Mouse (Mus musculus) hindbrain, embryonic 11.5 days (tissue): Measurements from ENCODE around the gene Fam117a. TPM values are rescaled to one million over a fixed set of nuclear protein-coding genes. Genes with fewer than 3 reads are reported as not detected.

Source experiments
- ATAC-seq: fragments of 200-750 bp; cut with Nextera tagmentation; 2 replicates; pipeline ENCODE4 v1.8.0; 2017; ENCODE audit warnings: mild to moderate bottlenecking, moderate TSS enrichment, moderate library complexity; ENCODE audit not compliant: low FRiP score
- DNase-seq: peaks from one replicate; pipeline ENCODE4 v3.0.0-alpha.2; 2015; ENCODE audit warnings: low spot score
- H3K27ac ChIP-seq: fragments of 300-500 bp; sonication (generic); 2 replicates; pipeline ENCODE4 v1.5.1; 2014; ENCODE audit warnings: mild to moderate bottlenecking, low read depth, low read length
- H3K27me3 ChIP-seq: fragments of 300-500 bp; sonication (generic); 2 replicates; pipeline ENCODE4 v1.6.1; 2014; ENCODE audit warnings: mild to moderate bottlenecking, low read length, moderate library complexity, mixed read lengths; ENCODE audit not compliant: control insufficient read depth, insufficient read depth
- H3K36me3 ChIP-seq: fragments of 300-500 bp; sonication (generic); 2 replicates; pipeline ENCODE4 v1.6.1; 2014; ENCODE audit warnings: mild to moderate bottlenecking, low read length, moderate library complexity, mixed read lengths; ENCODE audit not compliant: control insufficient read depth, insufficient read depth
- H3K4me1 ChIP-seq: fragments of 300-500 bp; sonication (generic); replicated peaks from 2 replicates; pipeline ENCODE4 v1.6.1; 2014; ENCODE audit warnings: low read length, mixed read lengths; ENCODE audit not compliant: control insufficient read depth, insufficient read depth
- H3K4me2 ChIP-seq: fragments of 300-500 bp; sonication (generic); replicated peaks from 2 replicates; pipeline ENCODE4 v1.6.1; 2014; ENCODE audit warnings: mild to moderate bottlenecking, low read depth, low read length
- H3K4me3 ChIP-seq: fragments of 300-500 bp; sonication (generic); 2 replicates; pipeline ENCODE4 v1.5.1; 2014; ENCODE audit warnings: low read depth, low read length
- H3K9ac ChIP-seq: fragments of 300-500 bp; sonication (generic); 2 replicates; pipeline ENCODE4 v1.6.1; 2014; ENCODE audit warnings: low read depth, low read length
- H3K9me3 ChIP-seq: fragments of 300-500 bp; sonication (generic); 2 replicates; pipeline ENCODE4 v1.6.1; 2016; ENCODE audit warnings: low read length; ENCODE audit not compliant: control insufficient read depth
- WGBS: fragments of 180-500 bp; shearing (Covaris S2); extraction: QIAGEN DNeasy Blood & Tissue Kit; methylation state at CpG from one replicate; pipeline ENCODE4 v1.1.7; 2014; 5-methylcytosine and 5-hydroxymethylcytosine counted together
- polyA plus RNA-seq: library from polyadenylated mRNA; unstranded; fragments of >200 nt; fragmentation: Nextera tagmentation; extraction: Ambion mirVana; gene quantifications from 2 replicates; pipeline ENCODE4 v1.2.1, GENCODE M21; 2014

Fam117a gene
- polyA plus RNA-seq, 1 experiment from 2014 or later = 11.1 TPM

- Histone ChIP-seq H3K4me2 (no peak overlapping the region), H3K36me3 (no peaks in the 10 kb centered on the region), H3K27ac (no peak overlapping the region), H3K4me1 (no peaks in the 10 kb centered on the region), H3K4me3 (no peak overlapping the region), H3K27me3 (no peaks in the 10 kb centered on the region), H3K9me3 (no peaks in the 10 kb centered on the region), H3K9ac (no peak overlapping the region)
- DNase-seq (no peak), ATAC-seq (no peak)
- WGBS = 80% methylated on average over 9 of the region's 9 CpGs
Measured at GRCm38 (mm10) chr11:95378926-95379325, 42.1 kb downstream of the Fam117a start.

DNA sequence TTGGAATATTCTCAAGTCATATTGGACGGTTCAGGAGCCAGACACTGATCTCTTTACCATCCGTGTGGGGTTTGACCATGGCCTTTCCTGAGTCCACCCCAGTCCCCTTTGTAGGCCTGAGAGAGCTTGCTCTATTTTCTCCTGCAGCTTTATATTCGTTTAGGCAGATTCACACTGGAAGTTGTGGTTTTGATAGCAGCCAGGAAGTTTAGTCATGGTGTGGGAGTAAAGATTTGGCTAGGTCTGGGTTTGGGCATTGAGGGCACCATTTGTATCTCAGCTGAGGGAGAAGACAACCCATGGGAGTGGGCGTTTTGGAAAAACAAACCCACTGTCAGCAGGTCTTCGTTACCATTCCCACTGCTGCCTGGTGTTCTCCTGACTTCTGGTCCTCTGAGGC lies 42.7 kb downstream of the Fam117a start:
- Histone ChIP-seq H3K9me3 (no peaks in the 10 kb centered on the region), H3K27ac (no peak overlapping the region), H3K9ac (no peak overlapping the region), H3K36me3 (no peaks in the 10 kb centered on the region), H3K27me3 (no peaks in the 10 kb centered on the region), H3K4me3 (no peak overlapping the region), H3K4me1 (no peaks in the 10 kb centered on the region), H3K4me2 (no peak overlapping the region)
- ATAC-seq = no peak
- WGBS = 81% methylated on average over 5 of the region's 5 CpGs
- DNase-seq = no peak

DNA sequence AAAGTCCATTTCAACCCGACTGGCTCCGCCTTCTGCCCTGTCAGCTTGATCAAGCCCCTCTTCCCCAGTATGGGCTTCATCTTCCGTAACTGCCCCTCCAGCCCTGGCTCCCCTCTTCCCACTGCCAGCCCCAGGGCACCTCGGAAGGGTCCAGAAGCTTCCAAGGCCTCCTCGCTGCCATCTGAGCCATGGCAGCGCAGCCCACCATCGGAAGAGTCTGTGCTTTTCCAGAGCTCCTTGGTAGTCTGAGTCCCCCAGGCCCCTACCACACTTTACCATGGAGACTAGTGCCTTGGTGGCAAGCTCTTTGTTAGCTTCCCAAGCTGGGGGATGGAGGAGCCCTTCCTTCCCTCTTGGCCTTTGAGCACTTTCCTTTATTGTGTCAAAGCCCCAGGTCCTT lies 43.9 kb downstream of the Fam117a start:
- 93% methylated on average over 7 of the region's 7 CpGs for WGBS
- no peak for ATAC-seq
- no peak for DNase-seq
- Histone ChIP-seq H3K27me3 (no peaks in the 10 kb centered on the region), H3K4me2 (no peak overlapping the region), H3K9me3 (no peaks in the 10 kb centered on the region), H3K27ac (no peak overlapping the region), H3K4me1 (no peaks in the 10 kb centered on the region), H3K4me3 (no peak overlapping the region), H3K36me3 (no peaks in the 10 kb centered on the region), H3K9ac (no peak overlapping the region)

DNA sequence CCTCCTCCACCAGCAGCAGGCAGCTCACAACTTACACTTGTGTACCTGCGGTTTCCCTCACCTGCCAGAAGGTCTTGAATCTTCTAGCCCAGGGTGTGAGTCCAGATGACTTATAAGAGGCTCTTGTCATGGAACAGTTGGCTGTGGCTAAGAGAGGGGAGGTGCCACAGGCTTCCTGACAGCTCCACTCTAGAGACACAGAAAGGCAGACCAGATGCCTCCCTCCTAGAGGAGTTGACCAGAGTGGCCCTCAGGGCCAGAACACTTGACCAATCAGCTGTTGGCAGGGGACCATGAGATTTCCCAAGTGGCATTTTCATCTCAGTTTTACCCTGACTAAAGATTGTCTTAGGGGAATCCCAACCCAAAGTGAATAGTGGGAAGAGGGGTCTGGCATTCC lies 44.3 kb downstream of the Fam117a start:
- DNase-seq (no peak), ATAC-seq (no peak)
- H3K36me3 ChIP-seq = no peaks in the 10 kb centered on the region
- H3K9me3 ChIP-seq = no peaks in the 10 kb centered on the region
- WGBS = 86% methylated on average over 1 of the region's 1 CpGs
- no peak overlapping the region for H3K4me3 ChIP-seq
- no peaks in the 10 kb centered on the region for H3K27me3 ChIP-seq
- H3K4me2 ChIP-seq = no peak overlapping the region
- no peaks in the 10 kb centered on the region for H3K4me1 ChIP-seq
- H3K9ac ChIP-seq = no peak overlapping the region
- H3K27ac ChIP-seq = no peak overlapping the region

- Histone ChIP-seq H3K27ac (no peak overlapping the region), H3K9me3 (no peaks in the 10 kb centered on the region), H3K4me2 (no peak overlapping the region), H3K4me1 (no peaks in the 10 kb centered on the region), H3K9ac (no peak overlapping the region), H3K27me3 (no peaks in the 10 kb centered on the region), H3K36me3 (peaks cover 6% of the 10 kb centered on the region; the same call in 1 of the 2 replicates), H3K4me3 (no peak overlapping the region)
- no peak for ATAC-seq
- WGBS = 86% methylated on average over 5 of the region's 5 CpGs
- DNase-seq = no peak
Measured at GRCm38 (mm10) chr11:95383331-95383986, 46.6 kb downstream of the Fam117a start.

- no peak overlapping the region for H3K4me2 ChIP-seq
- no peaks in the 10 kb centered on the region for H3K9me3 ChIP-seq
- H3K4me3 ChIP-seq = peak overlapping the region; percentile 75
- 0 out of 2 replicates have a peak overlapping the region, but pooled peaks have one; percentile 25 for H3K9ac ChIP-seq
- peaks cover 8% of the 10 kb centered on the region; the same call in 1 of the 2 replicates for H3K36me3 ChIP-seq
- ATAC-seq = no peak
- H3K27ac ChIP-seq = 0 out of 2 replicates have a peak overlapping the region, but pooled peaks have one; percentile 37
- H3K4me1 ChIP-seq = no peaks in the 10 kb centered on the region
- 43% methylated on average over 9 of the region's 9 CpGs for WGBS
- no peaks in the 10 kb centered on the region for H3K27me3 ChIP-seq
- DNase-seq = no peak
Measured at GRCm38 (mm10) chr11:95384004-95384318, 47.1 kb downstream of the Fam117a start.

DNA sequence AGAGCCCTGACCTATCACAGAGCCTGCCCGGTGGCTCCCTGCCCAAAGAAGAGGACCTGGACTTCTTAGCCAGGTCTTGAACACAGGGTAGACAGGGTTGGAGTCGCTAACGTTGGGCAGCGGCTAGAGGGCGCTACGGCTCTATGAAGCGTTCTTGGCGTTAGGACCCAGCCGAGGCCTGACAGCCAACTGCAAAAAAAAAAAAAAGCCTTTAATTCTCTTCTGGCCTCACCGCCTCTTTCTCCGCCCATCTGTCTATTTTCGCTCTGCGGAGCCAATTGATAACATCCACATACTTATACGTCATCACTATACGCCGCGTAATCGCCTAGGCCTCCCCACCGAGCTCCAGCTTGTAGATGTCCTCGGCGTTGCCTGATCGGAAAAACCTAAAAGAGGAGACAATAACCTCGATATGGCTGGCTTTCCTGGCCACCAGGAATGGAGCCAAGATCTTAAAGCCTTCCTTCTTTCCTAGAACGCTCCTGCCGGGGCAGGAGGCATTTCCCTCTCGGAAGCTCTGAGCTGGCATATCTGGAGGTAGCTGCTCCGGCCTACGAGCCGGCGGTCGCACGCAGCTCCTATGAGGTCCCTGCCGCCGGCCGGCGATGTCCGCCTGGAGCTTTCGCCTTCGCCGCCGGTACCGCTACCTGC lies 47.6 kb downstream of the Fam117a start, which contains the start of gene Slc35b1:
TSS of gene Slc35b1 (plus strand) at position 374 of the 654 bp plus-strand sequence.
- H3K4me2 ChIP-seq = peak within 1 kb of the TSS; percentile 33
- WGBS = under 1% methylated on average over 42 of the region's 42 CpGs
- peak within 1 kb of the TSS; percentile 75 for H3K4me3 ChIP-seq
- no peaks in the 10 kb centered on the region for H3K27me3 ChIP-seq
- peak; percentile 96 for ATAC-seq
- no peaks in the 10 kb centered on the region for H3K9me3 ChIP-seq
- H3K36me3 ChIP-seq = peaks cover 12% of the 10 kb centered on the region; the same call in 1 of the 2 replicates
- no peaks in the 10 kb centered on the region for H3K4me1 ChIP-seq
- H3K9ac ChIP-seq = peak within 1 kb of the TSS; percentile 89
- DNase-seq = peak; percentile 95
- H3K27ac ChIP-seq = peak within 1 kb of the TSS; percentile 74

DNA sequence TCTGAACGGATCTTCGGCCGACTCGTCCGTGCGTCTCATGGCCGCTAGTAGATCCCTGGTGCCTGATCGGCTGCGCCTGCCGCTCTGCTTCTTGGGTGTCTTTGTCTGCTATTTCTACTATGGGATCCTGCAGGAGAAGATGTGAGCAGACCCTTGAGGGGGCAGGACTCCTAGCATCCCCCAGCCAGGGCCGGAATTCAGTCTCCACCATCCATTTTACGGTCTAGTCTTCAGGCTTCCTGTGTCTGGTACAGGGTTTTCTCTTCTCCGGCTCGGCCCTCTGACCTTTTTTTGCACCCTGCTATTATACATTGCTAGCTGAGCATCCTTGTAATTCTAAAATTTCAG lies 48.1 kb downstream of the Fam117a start:
- H3K9ac ChIP-seq = peak overlapping the region; percentile 89
- DNase-seq = no peak
- H3K4me2 ChIP-seq = peak overlapping the region; percentile 33
- peak overlapping the region; percentile 75 for H3K4me3 ChIP-seq
- H3K4me1 ChIP-seq = no peaks in the 10 kb centered on the region
- under 1% methylated on average over 14 of the region's 14 CpGs for WGBS
- peak overlapping the region; percentile 74 for H3K27ac ChIP-seq
- no peaks in the 10 kb centered on the region for H3K9me3 ChIP-seq
- no peaks in the 10 kb centered on the region for H3K27me3 ChIP-seq
- H3K36me3 ChIP-seq = peaks cover 13% of the 10 kb centered on the region; the same call in 1 of the 2 replicates
- ATAC-seq = 0 out of 2 replicates have a peak, but pooled peaks have one; percentile 41

- no peak for DNase-seq
- H3K36me3 ChIP-seq = peaks cover 16% of the 10 kb centered on the region
- H3K27me3 ChIP-seq = no peaks in the 10 kb centered on the region
- H3K4me1 ChIP-seq = no peaks in the 10 kb centered on the region
- H3K27ac ChIP-seq = no peak overlapping the region
- no peak overlapping the region for H3K4me2 ChIP-seq
- WGBS = 90% methylated on average over 7 of the region's 7 CpGs
- no peak for ATAC-seq
- H3K4me3 ChIP-seq = no peak overlapping the region
- H3K9me3 ChIP-seq = no peaks in the 10 kb centered on the region
- no peak overlapping the region for H3K9ac ChIP-seq
Measured at GRCm38 (mm10) chr11:95387354-95387753, 50.5 kb downstream of the Fam117a start.
